Comparison of ENCODE assay signal across 1 mouse cellular context in the genomic region with DNA sequence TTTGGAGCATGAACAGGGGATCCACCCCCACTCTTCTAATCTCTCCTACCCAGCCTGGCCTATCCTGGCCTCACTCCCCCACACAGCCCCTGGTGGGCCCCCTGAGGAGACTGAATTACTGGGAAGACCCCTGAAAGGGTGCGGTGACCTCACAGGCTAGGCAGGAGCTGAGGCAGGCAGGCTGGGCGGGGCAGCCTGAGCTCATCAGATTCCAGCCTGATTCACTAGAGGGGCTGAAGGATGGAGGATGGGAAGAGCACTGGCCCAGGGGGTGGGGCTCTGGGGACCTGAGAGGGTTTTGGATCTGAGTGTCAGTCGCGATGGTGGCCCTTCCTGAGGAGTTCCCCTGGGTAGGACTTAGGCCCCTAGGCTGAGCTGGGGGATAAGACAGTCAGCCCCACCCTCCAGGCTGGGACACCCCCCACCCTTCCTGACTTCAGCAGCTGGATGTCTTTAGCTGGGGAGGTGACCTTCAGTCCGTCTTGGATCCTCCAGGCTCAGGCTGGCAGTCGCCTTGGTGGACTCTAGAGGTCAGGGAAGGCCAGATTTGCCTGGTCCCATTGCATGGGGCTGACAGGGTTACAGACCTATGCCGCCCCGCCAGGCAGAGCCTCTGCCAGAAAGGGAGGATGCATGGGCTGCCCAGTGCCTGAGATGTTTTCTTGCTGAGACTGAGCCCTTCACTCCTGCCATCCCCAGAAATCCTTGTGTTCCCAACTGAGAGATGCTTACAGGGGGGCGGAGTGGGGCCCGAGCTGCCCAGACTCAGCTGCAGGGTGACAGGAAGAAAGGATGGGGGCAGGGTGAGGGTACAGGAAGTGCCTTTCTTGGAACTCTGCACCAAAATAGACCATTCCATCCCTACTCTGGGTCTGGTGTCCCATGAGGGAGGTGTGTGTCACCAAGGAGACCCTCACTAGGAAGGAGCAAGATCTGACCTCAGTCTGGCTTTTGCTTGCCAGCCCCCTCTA.
TF ChIP-seq lines count a peak whose summit lies in the region.

No protein-coding gene starts in this region.

TF ChIP-seq in C2C12, 6 proteins besides CTCF, POLR2A, EP300 and RAD21:
- TF ChIP-seq MYOG (IDR thresholded peaks at IDR 0.05; ENCODE audit: control insufficient read depth, extremely low read depth, insufficient read length): no peak
- no peak for TF ChIP-seq USF1 (IDR thresholded peaks at IDR 0.05; ENCODE audit: low read depth)
- TF ChIP-seq CEBPB (IDR thresholded peaks at IDR 0.05; ENCODE audit: low read depth): no peak
- no peak for TF ChIP-seq FOSL1 (IDR thresholded peaks at IDR 0.05; ENCODE audit: insufficient read depth, low read length, poor library complexity, severe bottlenecking)
- TF ChIP-seq MYOD1 (IDR thresholded peaks at IDR 0.05; ENCODE audit: control insufficient read depth, insufficient read length, low read depth): no peak
- TF ChIP-seq MAX (IDR thresholded peaks at IDR 0.05): no peak
